Mouse (Mus musculus) liver, embryonic 14.5 days (tissue): ENCODE measurements around the gene Cnih3.

ENCODE experiments used
- CTCF ChIP-seq: IDR thresholded peaks from 2 replicates; pipeline ENCODE4 v1.5.1; 2016; ENCODE audit warnings: antibody characterized with exemption, low read depth, control low read depth
- EP300 ChIP-seq: IDR thresholded peaks from 2 replicates; pipeline ENCODE4 v1.6.1; 2016; ENCODE audit warnings: antibody characterized with exemption, low read depth

DNA sequence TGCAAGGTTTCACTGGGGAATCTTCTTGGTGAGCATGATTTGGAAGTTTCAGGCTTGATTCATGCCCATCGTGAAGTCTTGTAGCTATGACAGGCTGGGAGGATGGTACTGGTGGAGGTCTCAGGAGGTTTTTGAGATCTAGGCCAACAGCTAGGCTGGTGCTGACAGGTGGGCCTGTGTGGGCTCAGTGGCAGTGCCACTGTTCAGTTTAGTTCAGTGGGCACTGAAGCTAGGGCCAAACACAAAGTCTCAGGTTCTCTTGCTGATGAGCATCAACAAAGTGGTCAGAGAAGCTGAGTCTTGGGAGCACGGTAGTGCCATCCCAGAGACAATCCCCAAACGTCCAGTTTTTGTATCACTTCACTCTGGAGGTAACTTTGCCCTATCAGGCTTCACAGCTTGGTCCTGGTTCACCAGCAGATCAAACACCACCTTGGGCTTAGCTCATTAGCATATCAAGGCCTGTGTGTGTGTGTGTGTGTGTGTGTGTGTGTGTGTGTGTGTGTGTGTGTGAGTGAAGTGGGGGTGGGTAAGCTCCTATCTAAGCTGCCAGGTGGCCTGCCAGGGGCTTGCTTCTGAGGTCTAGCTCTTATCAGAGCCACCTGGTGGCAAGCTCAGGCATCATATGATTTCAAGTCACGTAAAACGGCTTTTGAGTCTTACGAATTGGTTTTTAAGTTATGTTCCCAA, 18.0 kb upstream of the Cnih3 start:
- TF ChIP-seq EP300, result peak; percentile 98
- peak; percentile 42 for TF ChIP-seq CTCF
